Mouse (Mus musculus) midbrain, embryonic 14.5 days (tissue): Measurements from ENCODE around the gene Igf2r. TPM values are rescaled to one million over a fixed set of nuclear protein-coding genes. Genes with fewer than 3 reads are reported as not detected.

Source experiments
- ATAC-seq: fragments of 200-750 bp; cut with Nextera tagmentation; 2 replicates; pipeline ENCODE4 v1.8.0; 2017; ENCODE audit warnings: moderate number of reproducible peaks, moderate library complexity; ENCODE audit not compliant: low FRiP score, low TSS enrichment
- DNase-seq: peaks from one replicate; pipeline ENCODE4 v3.0.0-alpha.2; 2015
- H3K27ac ChIP-seq: fragments of 300-500 bp; sonication (generic); replicated peaks from 2 replicates; pipeline ENCODE4 v1.5.1; 2014; ENCODE audit warnings: mild to moderate bottlenecking, low read depth, low read length, moderate library complexity
- H3K27me3 ChIP-seq: fragments of 300-500 bp; sonication (generic); 2 replicates; pipeline ENCODE4 v1.6.1; 2014; ENCODE audit warnings: low read length, control low read depth, mixed read lengths; ENCODE audit not compliant: control insufficient read depth, insufficient read depth
- H3K36me3 ChIP-seq: fragments of 300-500 bp; sonication (generic); 2 replicates; pipeline ENCODE4 v1.6.1; 2014; ENCODE audit warnings: low read length, control low read depth; ENCODE audit not compliant: control insufficient read depth, insufficient read depth
- H3K4me1 ChIP-seq: fragments of 300-500 bp; sonication (generic); 2 replicates; pipeline ENCODE4 v1.6.1; 2014; ENCODE audit warnings: mild to moderate bottlenecking, antibody characterized with exemption, low read length, control low read depth; ENCODE audit not compliant: control insufficient read depth, insufficient read depth
- H3K4me2 ChIP-seq: fragments of 300-500 bp; sonication (generic); 2 replicates; pipeline ENCODE4 v1.6.1; 2014; ENCODE audit warnings: mild to moderate bottlenecking, low read length, moderate library complexity
- H3K4me3 ChIP-seq: fragments of 300-500 bp; sonication (generic); replicated peaks from 2 replicates; pipeline ENCODE4 v1.5.1; 2014; ENCODE audit warnings: low read depth, low read length
- H3K9ac ChIP-seq: fragments of 300-500 bp; sonication (generic); replicated peaks from 2 replicates; pipeline ENCODE4 v1.6.1; 2014; ENCODE audit warnings: mild to moderate bottlenecking, low read length, moderate library complexity
- H3K9me3 ChIP-seq: fragments of 300-500 bp; sonication (generic); 2 replicates; pipeline ENCODE4 v1.6.1; 2016; ENCODE audit warnings: low read length, control low read depth, mixed read lengths; ENCODE audit not compliant: control insufficient read depth
- WGBS: fragments of 180-500 bp; shearing (Covaris S2); extraction: QIAGEN DNeasy Blood & Tissue Kit; methylation state at CpG from one replicate; pipeline ENCODE4 v1.1.7; 2014; 5-methylcytosine and 5-hydroxymethylcytosine counted together
- polyA plus RNA-seq: library from polyadenylated mRNA; unstranded; fragments of >200 nt; fragmentation: Nextera tagmentation; extraction: Ambion mirVana; gene quantifications from 2 replicates; pipeline ENCODE4 v1.2.1, GENCODE M21; 2014

The Igf2r gene
- polyA plus RNA-seq, 1 experiment from 2014 or later: 13.4 TPM

GRCm38 (mm10) chr17:12744071-12744470 lies 25.4 kb downstream of the Igf2r start:
- Histone ChIP-seq H3K9me3 (peaks cover 26% of the 10 kb centered on the region), H3K4me1 (no peaks in the 10 kb centered on the region), H3K9ac (no peak overlapping the region), H3K4me3 (no peak overlapping the region), H3K4me2 (no peak overlapping the region), H3K27me3 (no peaks in the 10 kb centered on the region), H3K36me3 (peaks cover 28% of the 10 kb centered on the region), H3K27ac (no peak overlapping the region)
- WGBS: 90% methylated on average over 1 of the region's 1 CpGs
- ATAC-seq (no peak), DNase-seq (no peak)

- DNase-seq (peak; percentile 37), ATAC-seq (peak; percentile 38; the same call in 1 of the 2 replicates)
- Histone ChIP-seq H3K27ac (no peak overlapping the region), H3K4me2 (peak overlapping the region; percentile 68), H3K27me3 (no peaks in the 10 kb centered on the region), H3K36me3 (peaks cover 36% of the 10 kb centered on the region), H3K9me3 (peaks cover 26% of the 10 kb centered on the region), H3K4me3 (peak overlapping the region; percentile 41), H3K4me1 (no peaks in the 10 kb centered on the region), H3K9ac (peak overlapping the region; percentile 42)
- WGBS: 49% methylated on average over 38 of the region's 38 CpGs
Observed at GRCm38 (mm10) chr17:12742151-12742908, 27.1 kb downstream of the Igf2r start.

- peak overlapping the region; percentile 42; the same call in 1 of the 2 replicates for H3K9ac ChIP-seq
- peak overlapping the region; percentile 41 for H3K4me3 ChIP-seq
- no peak overlapping the region for H3K27ac ChIP-seq
- DNase-seq: peak; percentile 74
- H3K27me3 ChIP-seq: no peaks in the 10 kb centered on the region
- peak; percentile 50 for ATAC-seq
- peaks cover 26% of the 10 kb centered on the region for H3K9me3 ChIP-seq
- H3K4me2 ChIP-seq: peak overlapping the region; percentile 68
- H3K4me1 ChIP-seq: no peaks in the 10 kb centered on the region
- WGBS: 49% methylated on average over 45 of the region's 45 CpGs
- H3K36me3 ChIP-seq: peaks cover 40% of the 10 kb centered on the region
Observed at GRCm38 (mm10) chr17:12741218-12741968, 28.1 kb downstream of the Igf2r start.

- H3K9me3 ChIP-seq: peaks cover 26% of the 10 kb centered on the region
- no peak overlapping the region for H3K27ac ChIP-seq
- WGBS: 69% methylated on average over 2 of the region's 2 CpGs
- H3K27me3 ChIP-seq: no peaks in the 10 kb centered on the region
- DNase-seq: no peak
- no peak for ATAC-seq
- H3K4me2 ChIP-seq: no peak overlapping the region
- H3K4me1 ChIP-seq: no peaks in the 10 kb centered on the region
- no peak overlapping the region for H3K4me3 ChIP-seq
- no peak overlapping the region for H3K9ac ChIP-seq
- peaks cover 44% of the 10 kb centered on the region for H3K36me3 ChIP-seq
Observed at GRCm38 (mm10) chr17:12740317-12740716, 29.1 kb downstream of the Igf2r start.

- peaks cover 42% of the 10 kb centered on the region for H3K36me3 ChIP-seq
- H3K9me3 ChIP-seq: peaks cover 26% of the 10 kb centered on the region
- ATAC-seq: no peak
- H3K27me3 ChIP-seq: no peaks in the 10 kb centered on the region
- H3K4me2 ChIP-seq: no peak overlapping the region
- no peaks in the 10 kb centered on the region for H3K4me1 ChIP-seq
- no peak overlapping the region for H3K27ac ChIP-seq
- 93% methylated on average over 4 of the region's 4 CpGs for WGBS
- H3K9ac ChIP-seq: no peak overlapping the region
- no peak for DNase-seq
- no peak overlapping the region for H3K4me3 ChIP-seq
Observed at GRCm38 (mm10) chr17:12739516-12739915, 29.9 kb downstream of the Igf2r start.

GRCm38 (mm10) chr17:12737934-12738333 lies 31.5 kb downstream of the Igf2r start:
- no peak for ATAC-seq
- H3K4me2 ChIP-seq: no peak overlapping the region
- H3K36me3 ChIP-seq: peaks cover 47% of the 10 kb centered on the region
- peaks cover 20% of the 10 kb centered on the region for H3K9me3 ChIP-seq
- no peak overlapping the region for H3K27ac ChIP-seq
- H3K9ac ChIP-seq: no peak overlapping the region
- H3K4me3 ChIP-seq: no peak overlapping the region
- H3K27me3 ChIP-seq: no peaks in the 10 kb centered on the region
- DNase-seq: no peak
- H3K4me1 ChIP-seq: no peaks in the 10 kb centered on the region
- WGBS: 64% methylated on average over 1 of the region's 1 CpGs

GRCm38 (mm10) chr17:12734205-12734857 lies 35.1 kb downstream of the Igf2r start:
- H3K4me2 ChIP-seq: no peak overlapping the region
- no peak overlapping the region for H3K9ac ChIP-seq
- H3K27me3 ChIP-seq: no peaks in the 10 kb centered on the region
- peaks cover 62% of the 10 kb centered on the region for H3K36me3 ChIP-seq
- no peaks in the 10 kb centered on the region for H3K9me3 ChIP-seq
- H3K27ac ChIP-seq: no peak overlapping the region
- DNase-seq (no peak), ATAC-seq (no peak)
- H3K4me3 ChIP-seq: no peak overlapping the region
- 72% methylated on average over 12 of the region's 12 CpGs for WGBS
- no peaks in the 10 kb centered on the region for H3K4me1 ChIP-seq

- ATAC-seq: no peak
- no peaks in the 10 kb centered on the region for H3K9me3 ChIP-seq
- no peak overlapping the region for H3K4me2 ChIP-seq
- H3K4me1 ChIP-seq: no peaks in the 10 kb centered on the region
- no peak overlapping the region for H3K4me3 ChIP-seq
- H3K9ac ChIP-seq: no peak overlapping the region
- WGBS: 93% methylated on average over 6 of the region's 6 CpGs
- H3K27ac ChIP-seq: no peak overlapping the region
- H3K27me3 ChIP-seq: no peaks in the 10 kb centered on the region
- H3K36me3 ChIP-seq: peaks cover 56% of the 10 kb centered on the region
- no peak for DNase-seq
Observed at GRCm38 (mm10) chr17:12733128-12733527, 36.3 kb downstream of the Igf2r start.
